Mouse (Mus musculus) neural tube, embryonic 15.5 days (tissue): Measurements from ENCODE around the gene Adgrb3. TPM values are rescaled to one million over a fixed set of nuclear protein-coding genes. Genes with fewer than 3 reads are reported as not detected.

Experiments
- ATAC-seq: fragments of 200-750 bp; cut with Nextera tagmentation; 2 replicates; pipeline ENCODE4 v1.8.0; 2017; ENCODE audit warnings: mild to moderate bottlenecking, moderate TSS enrichment, moderate library complexity; ENCODE audit not compliant: low FRiP score
- H3K27ac ChIP-seq: fragments of 300-500 bp; sonication (generic); replicated peaks from 2 replicates; pipeline ENCODE4 v1.5.1; 2015; ENCODE audit warnings: mild to moderate bottlenecking, inconsistent platforms
- H3K27me3 ChIP-seq: fragments of 300-500 bp; sonication (generic); replicated peaks from 2 replicates; pipeline ENCODE4 v1.6.1; 2015; ENCODE audit warnings: inconsistent platforms
- H3K36me3 ChIP-seq: fragments of 300-500 bp; sonication (generic); 2 replicates; pipeline ENCODE4 v1.6.1; 2015; ENCODE audit warnings: inconsistent platforms
- H3K4me1 ChIP-seq: fragments of 300-500 bp; sonication (generic); 2 replicates; pipeline ENCODE4 v1.6.1; 2015; ENCODE audit warnings: inconsistent platforms
- H3K4me2 ChIP-seq: fragments of 300-500 bp; sonication (generic); 2 replicates; pipeline ENCODE4 v1.6.1; 2015; ENCODE audit warnings: inconsistent platforms, mild to moderate bottlenecking, moderate library complexity
- H3K4me3 ChIP-seq: fragments of 300-500 bp; sonication (generic); replicated peaks from 2 replicates; pipeline ENCODE4 v1.5.1; 2015; ENCODE audit warnings: mild to moderate bottlenecking, inconsistent platforms
- H3K9ac ChIP-seq: fragments of 300-500 bp; sonication (generic); replicated peaks from 2 replicates; pipeline ENCODE4 v1.6.1; 2015; ENCODE audit warnings: mild to moderate bottlenecking, inconsistent platforms
- H3K9me3 ChIP-seq: fragments of 300-500 bp; sonication (generic); replicated peaks from 2 replicates; pipeline ENCODE4 v1.6.1; 2016; ENCODE audit warnings: inconsistent platforms
- WGBS: fragments of 180-500 bp; shearing (Covaris S2); methylation state at CpG from one replicate; pipeline ENCODE4 v1.1.7; 2015; ENCODE audit warnings: mixed read lengths; 5-methylcytosine and 5-hydroxymethylcytosine counted together
- polyA plus RNA-seq: library from polyadenylated mRNA; unstranded; fragments of >200 nt; fragmentation: Nextera tagmentation; extraction: Ambion mirVana; gene quantifications from 2 replicates; pipeline ENCODE4 v1.2.1, GENCODE M21; 2015

The Adgrb3 gene
- polyA plus RNA-seq, 1 experiment from 2014 or later = 49.9 TPM

DNA sequence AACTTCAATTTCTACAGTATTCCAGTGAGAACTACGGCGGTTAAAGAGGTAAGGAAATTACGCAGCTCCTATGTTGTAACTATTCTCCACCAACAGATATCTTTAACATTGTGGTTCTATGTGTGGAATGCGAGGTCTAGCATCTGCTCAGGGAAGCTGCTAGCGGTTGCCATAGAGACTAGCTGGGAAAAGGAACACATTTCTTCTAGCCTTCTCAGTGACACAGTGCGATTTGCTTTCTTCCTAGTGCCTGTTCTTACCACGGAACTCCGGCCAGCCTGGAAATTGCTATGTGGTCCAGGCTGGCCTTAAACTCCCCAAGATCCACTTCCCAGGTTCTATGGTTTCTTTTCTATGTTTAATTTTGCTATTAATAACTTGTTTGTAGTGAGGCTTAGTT, 747.1 kb downstream of the Adgrb3 start:
- no peak overlapping the region for H3K4me3 ChIP-seq
- no peak overlapping the region for H3K4me2 ChIP-seq
- peaks cover 15% of the 10 kb centered on the region for H3K4me1 ChIP-seq
- ATAC-seq = peak; percentile 61; the same call in 1 of the 2 replicates
- no peaks in the 10 kb centered on the region for H3K27me3 ChIP-seq
- 54% methylated on average over 8 of the region's 8 CpGs for WGBS
- H3K9ac ChIP-seq = no peak overlapping the region
- no peaks in the 10 kb centered on the region for H3K9me3 ChIP-seq
- H3K27ac ChIP-seq = no peak overlapping the region
- H3K36me3 ChIP-seq = no peaks in the 10 kb centered on the region

DNA sequence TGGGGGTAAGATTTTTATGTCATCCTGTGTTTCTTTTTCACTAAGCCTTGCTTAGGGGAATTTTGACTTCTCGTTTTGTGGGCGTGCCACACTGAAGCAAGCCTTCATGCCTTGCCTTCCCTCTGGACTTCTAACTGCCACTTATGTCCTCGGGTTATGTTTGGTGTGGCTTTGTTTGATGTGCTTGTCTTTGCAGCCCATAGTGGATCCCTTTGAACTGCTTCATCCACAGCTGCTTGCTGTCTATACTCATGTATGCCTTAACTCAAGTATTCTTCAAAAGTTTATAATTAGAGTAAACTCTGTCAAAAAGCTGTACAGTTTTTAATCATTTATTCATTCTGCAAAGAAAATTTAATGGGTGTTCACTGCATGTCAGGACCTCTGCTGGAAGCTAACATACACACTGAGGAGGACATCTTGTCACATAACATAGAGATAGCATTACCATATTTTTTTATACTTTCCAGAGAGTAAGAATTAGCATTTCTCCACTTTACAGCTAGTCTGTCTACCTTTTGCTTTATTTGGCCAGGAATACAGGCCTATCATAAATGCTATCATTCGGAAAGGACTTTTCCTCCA, 748.1 kb downstream of the Adgrb3 start:
- Histone ChIP-seq H3K4me1 (peaks cover 15% of the 10 kb centered on the region), H3K27me3 (no peaks in the 10 kb centered on the region), H3K9ac (no peak overlapping the region), H3K9me3 (no peaks in the 10 kb centered on the region), H3K27ac (no peak overlapping the region), H3K36me3 (no peaks in the 10 kb centered on the region), H3K4me2 (no peak overlapping the region), H3K4me3 (no peak overlapping the region)
- 78% methylated on average over 4 of the region's 4 CpGs for WGBS
- no peak for ATAC-seq

DNA sequence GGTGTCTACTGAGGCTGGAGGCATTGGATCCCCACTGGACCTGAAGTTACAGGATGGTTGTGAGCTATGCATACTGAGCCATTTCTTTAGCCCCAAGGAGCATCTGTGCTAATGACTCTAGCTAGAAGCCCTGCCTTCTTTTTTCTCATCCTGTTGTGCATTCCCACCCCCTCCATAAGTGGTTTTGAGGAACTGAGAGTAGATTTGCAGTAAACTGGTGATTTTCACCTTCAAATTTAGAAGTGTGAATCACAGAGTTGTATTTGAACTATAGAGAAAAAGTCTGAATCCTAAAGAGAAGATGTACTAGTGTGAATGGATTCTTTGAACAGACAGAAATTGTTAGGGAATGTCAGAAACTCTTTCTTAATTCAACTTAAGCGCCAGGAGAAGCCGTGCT, 750.1 kb downstream of the Adgrb3 start:
- no peak overlapping the region for H3K4me3 ChIP-seq
- no peak overlapping the region for H3K27ac ChIP-seq
- H3K27me3 ChIP-seq = no peaks in the 10 kb centered on the region
- H3K9ac ChIP-seq = no peak overlapping the region
- H3K9me3 ChIP-seq = no peaks in the 10 kb centered on the region
- H3K36me3 ChIP-seq = no peaks in the 10 kb centered on the region
- 99% methylated on average over 2 of the region's 2 CpGs for WGBS
- H3K4me2 ChIP-seq = no peak overlapping the region
- no peak for ATAC-seq
- 0 out of 2 replicates have a peak, but pooled peaks cover 7% of the 10 kb centered on the region for H3K4me1 ChIP-seq

- H3K9me3 ChIP-seq = no peaks in the 10 kb centered on the region
- H3K4me2 ChIP-seq = no peak overlapping the region
- 0 out of 2 replicates have a peak, but pooled peaks cover 4% of the 10 kb centered on the region for H3K4me1 ChIP-seq
- ATAC-seq = no peak
- no peaks in the 10 kb centered on the region for H3K27me3 ChIP-seq
- H3K9ac ChIP-seq = no peak overlapping the region
- no peak overlapping the region for H3K4me3 ChIP-seq
- 58% methylated on average over 5 of the region's 5 CpGs for WGBS
- 0 out of 2 replicates have a peak, but pooled peaks cover 5% of the 10 kb centered on the region for H3K36me3 ChIP-seq
- H3K27ac ChIP-seq = no peak overlapping the region
Observed at GRCm38 (mm10) chr1:25075952-25076351, 753.6 kb downstream of the Adgrb3 start.

- Histone ChIP-seq H3K9ac (no peak overlapping the region), H3K9me3 (no peaks in the 10 kb centered on the region), H3K4me3 (no peak overlapping the region), H3K36me3 (peaks cover 6% of the 10 kb centered on the region; the same call in 1 of the 2 replicates), H3K27ac (no peak overlapping the region), H3K27me3 (no peaks in the 10 kb centered on the region), H3K4me1 (no peaks in the 10 kb centered on the region), H3K4me2 (no peak overlapping the region)
- WGBS = 27% methylated on average over 6 of the region's 6 CpGs
- no peak for ATAC-seq
Observed at GRCm38 (mm10) chr1:25063964-25064363, 765.5 kb downstream of the Adgrb3 start.

GRCm38 (mm10) chr1:25060935-25061334, 768.6 kb downstream of the Adgrb3 start:
- Histone ChIP-seq H3K4me2 (no peak overlapping the region), H3K27ac (no peak overlapping the region), H3K4me1 (peaks cover 7% of the 10 kb centered on the region; the same call in 1 of the 2 replicates), H3K27me3 (no peaks in the 10 kb centered on the region), H3K4me3 (no peak overlapping the region), H3K9me3 (no peaks in the 10 kb centered on the region), H3K9ac (no peak overlapping the region), H3K36me3 (no peaks in the 10 kb centered on the region)
- no peak for ATAC-seq
- 87% methylated on average over 3 of the region's 3 CpGs for WGBS

- Histone ChIP-seq H3K4me2 (no peak overlapping the region), H3K9me3 (no peaks in the 10 kb centered on the region), H3K36me3 (no peaks in the 10 kb centered on the region), H3K4me3 (no peak overlapping the region), H3K4me1 (peaks cover 7% of the 10 kb centered on the region; the same call in 1 of the 2 replicates), H3K9ac (no peak overlapping the region), H3K27ac (no peak overlapping the region), H3K27me3 (no peaks in the 10 kb centered on the region)
- no peak for ATAC-seq
- WGBS = 87% methylated on average over 6 of the region's 6 CpGs
Observed at GRCm38 (mm10) chr1:25060191-25060590, 769.3 kb downstream of the Adgrb3 start.

- whole genome bisulfite sequencing = 71% methylated on average over 2 of the region's 2 CpGs
- H3K27ac ChIP-seq = no peak overlapping the region
Observed at GRCm38 (mm10) chr1:25057656-25058055, 771.9 kb downstream of the Adgrb3 start.

GRCm38 (mm10) chr1:25057212-25057611, 772.3 kb downstream of the Adgrb3 start:
- no peak overlapping the region for H3K9ac ChIP-seq
- H3K9me3 ChIP-seq = no peaks in the 10 kb centered on the region
- WGBS = 77% methylated on average over 6 of the region's 6 CpGs
- peaks cover 7% of the 10 kb centered on the region; the same call in 1 of the 2 replicates for H3K4me1 ChIP-seq
- H3K4me2 ChIP-seq = no peak overlapping the region
- H3K27me3 ChIP-seq = no peaks in the 10 kb centered on the region
- no peak overlapping the region for H3K27ac ChIP-seq
- H3K4me3 ChIP-seq = no peak overlapping the region
- no peak for ATAC-seq
- H3K36me3 ChIP-seq = no peaks in the 10 kb centered on the region

More at GRCm38 (mm10) chr1:25057656-25058055, 771.9 kb downstream of the Adgrb3 start:
- no peaks in the 10 kb centered on the region for H3K27me3 ChIP-seq
- H3K4me3 ChIP-seq = no peak overlapping the region
- no peak overlapping the region for H3K9ac ChIP-seq
- H3K9me3 ChIP-seq = no peaks in the 10 kb centered on the region
- H3K4me1 ChIP-seq = peaks cover 7% of the 10 kb centered on the region; the same call in 1 of the 2 replicates
- H3K36me3 ChIP-seq = no peaks in the 10 kb centered on the region
- no peak overlapping the region for H3K4me2 ChIP-seq
- ATAC-seq = no peak

GRCm38 (mm10) chr1:25042091-25042490, 787.4 kb downstream of the Adgrb3 start:
- no peak overlapping the region for H3K4me2 ChIP-seq
- H3K36me3 ChIP-seq = no peaks in the 10 kb centered on the region
- H3K27me3 ChIP-seq = no peaks in the 10 kb centered on the region
- H3K9me3 ChIP-seq = no peaks in the 10 kb centered on the region
- H3K9ac ChIP-seq = no peak overlapping the region
- no peak overlapping the region for H3K27ac ChIP-seq
- 80% methylated on average over 4 of the region's 4 CpGs for WGBS
- H3K4me1 ChIP-seq = no peaks in the 10 kb centered on the region
- H3K4me3 ChIP-seq = no peak overlapping the region
- ATAC-seq = no peak

- Histone ChIP-seq H3K27me3 (no peaks in the 10 kb centered on the region), H3K9me3 (no peaks in the 10 kb centered on the region), H3K4me1 (peaks cover 11% of the 10 kb centered on the region), H3K4me3 (no peak overlapping the region), H3K27ac (no peak overlapping the region; the same call in 1 of the 2 replicates), H3K4me2 (0 out of 2 replicates have a peak overlapping the region, but pooled peaks have one; percentile 22), H3K36me3 (no peaks in the 10 kb centered on the region), H3K9ac (no peak overlapping the region)
- WGBS = 49% methylated on average over 10 of the region's 10 CpGs
- ATAC-seq = peak; percentile 47; the same call in 1 of the 2 replicates
Observed at GRCm38 (mm10) chr1:25034161-25034560, 795.3 kb downstream of the Adgrb3 start.
